ENCODE assay signal across 18 mouse cellular contexts in the genomic region with DNA sequence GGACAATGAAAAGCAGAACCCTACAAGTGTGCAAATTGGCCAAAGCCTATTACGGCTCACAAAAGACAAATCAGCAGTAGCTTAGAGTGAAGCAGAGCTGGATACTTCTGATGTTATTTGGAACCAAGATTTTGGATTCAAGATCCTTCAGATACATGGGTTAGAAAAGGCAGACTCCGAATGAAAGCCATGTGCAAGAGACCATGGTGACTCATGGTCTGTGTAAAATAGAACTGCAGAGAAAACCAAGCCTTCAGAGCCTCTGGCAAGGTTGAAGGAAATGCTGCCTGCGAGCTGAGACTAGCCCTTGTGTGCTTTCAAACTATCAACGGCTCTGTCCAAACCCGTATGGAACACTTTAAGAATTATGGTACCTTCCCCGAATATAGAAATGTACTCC.
"Had no signal": no experiment of that assay in that cellular context is flagged by ENCODE, and none has a peak within 500 bp of the region (broad histone marks: within the 10 kb centered on the region; RNA-seq: fewer than 3 reads in every experiment).

No protein-coding gene starts in this region.

- H3K4me3 ChIP-seq: midbrain, embryonic 10.5 days; midbrain, embryonic 13.5 days; midbrain, embryonic 15.5 days; myocyte; neural tube, embryonic 13.5 days; neural tube, embryonic 15.5 days had no signal

- H3K27ac ChIP-seq: midbrain, embryonic 10.5 days; midbrain, embryonic 13.5 days; midbrain, embryonic 15.5 days; neural tube, embryonic 13.5 days; neural tube, embryonic 15.5 days had no signal

- H3K9me3 ChIP-seq: midbrain, embryonic 10.5 days; midbrain, embryonic 13.5 days; midbrain, embryonic 15.5 days; neural tube, embryonic 13.5 days; neural tube, embryonic 15.5 days had no signal

- DNase-seq: lung, adult 18-20 months; lung, embryonic 14.5 days; lung, postnatal 10 days; lung, postnatal 4 days; retina, postnatal 1 day; right cerebral cortex, adult 18-20 months; right cerebral cortex, postnatal 25 days; right cerebral cortex, postnatal 4 days; spleen, adult 18-20 months; thymus, adult 18-20 months; thymus, postnatal 14 days; thymus, postnatal 36 days had no signal

- H3K36me3 ChIP-seq: midbrain, embryonic 10.5 days; midbrain, embryonic 13.5 days; midbrain, embryonic 15.5 days; neural tube, embryonic 13.5 days; neural tube, embryonic 15.5 days had no signal

- H3K27me3 ChIP-seq: midbrain, embryonic 13.5 days; midbrain, embryonic 15.5 days; neural tube, embryonic 13.5 days; neural tube, embryonic 15.5 days had no signal

- ATAC-seq: midbrain, embryonic 13.5 days; midbrain, embryonic 15.5 days had no signal

- H3K4me2 ChIP-seq: lung, embryonic 14.5 days; midbrain, embryonic 13.5 days; midbrain, embryonic 15.5 days; neural tube, embryonic 13.5 days; neural tube, embryonic 15.5 days had no signal

- H3K9ac ChIP-seq: lung, embryonic 14.5 days; midbrain, embryonic 13.5 days; midbrain, embryonic 15.5 days; neural tube, embryonic 13.5 days; neural tube, embryonic 15.5 days had no signal
